Mouse (Mus musculus) liver, adult 2 months (tissue): ENCODE results near the gene Slc12a5. TPM values are rescaled to one million over a fixed set of nuclear protein-coding genes. Genes with fewer than 3 reads are reported as not detected.

Experiments
- DNase-seq: peaks from one replicate; pipeline ENCODE4 v3.0.0-alpha.2; 2011; ENCODE audit warnings: low read depth, low spot score; ENCODE audit errors: extremely low read depth
- H3K27ac ChIP-seq: fragments of 200-500 bp; replicated peaks from 2 replicates; pipeline ENCODE4 v1.5.1; 2012; ENCODE audit warnings: low read depth, mild to moderate bottlenecking, control low read depth, inconsistent platforms, low read length; ENCODE audit not compliant: insufficient read depth
- H3K27me3 ChIP-seq: fragments of 200-500 bp; 2 replicates; pipeline ENCODE4 v1.6.1; 2012; ENCODE audit warnings: mild to moderate bottlenecking, moderate library complexity, low read length, inconsistent platforms; ENCODE audit not compliant: control insufficient read depth, insufficient read depth
- H3K36me3 ChIP-seq: fragments of 200-500 bp; 2 replicates; pipeline ENCODE4 v1.6.1; 2012; ENCODE audit warnings: low read length, inconsistent platforms; ENCODE audit not compliant: control insufficient read depth, insufficient read depth
- H3K4me1 ChIP-seq: fragments of 200-500 bp; 2 replicates; pipeline ENCODE4 v1.6.1; 2011; ENCODE audit warnings: low read length; ENCODE audit not compliant: control insufficient read depth, insufficient read depth
- H3K4me3 ChIP-seq: fragments of 200-500 bp; 2 replicates; pipeline ENCODE4 v1.5.1; 2011; ENCODE audit warnings: low read depth, mild to moderate bottlenecking, control low read depth, low read length, moderate library complexity; ENCODE audit not compliant: insufficient read depth
- H3K79me2 ChIP-seq: fragments of 200-500 bp; 2 replicates; pipeline ENCODE4 v1.6.1; 2012; ENCODE audit warnings: inconsistent platforms, mild to moderate bottlenecking, low read length, moderate library complexity; ENCODE audit not compliant: control insufficient read depth, insufficient read depth
- H3K9ac ChIP-seq: fragments of 200-500 bp; 2 replicates; pipeline ENCODE4 v1.6.1; 2012; ENCODE audit warnings: low read depth, mild to moderate bottlenecking, control low read depth, inconsistent platforms, low read length
- CTCF ChIP-seq: fragments of 200-500 bp; IDR thresholded peaks from 2 replicates; pipeline ENCODE4 v1.5.1; 2011; ENCODE audit warnings: low read depth, low read length, control low read depth
- POLR2A ChIP-seq: fragments of 200-500 bp; IDR thresholded peaks from 2 replicates; pipeline ENCODE4 v1.6.1; 2011; ENCODE audit warnings: low read length, control low read depth; ENCODE audit not compliant: insufficient read depth; ENCODE audit errors: extremely low read depth
- WGBS: fragments of 180-500 bp; shearing (Covaris S2); methylation state at CpG from one replicate; pipeline ENCODE4 v1.1.7; 2018; 5-methylcytosine and 5-hydroxymethylcytosine counted together
- polyA plus RNA-seq: library from polyadenylated mRNA; depleted of rRNA; stranded (reverse); fragments of >200 nt; gene quantifications from 2 replicates; pipeline ENCODE4 v1.2.3, GENCODE M21; 2012; rRNA removed
- total RNA-seq: library from RNA; depleted of rRNA; stranded (reverse); fragments of >200 nt; gene quantifications from 2 replicates; pipeline ENCODE4 v1.2.3, GENCODE M21; 2014; rRNA removed

Gene Slc12a5
- 0.46 and 0.54 TPM in 2 replicates for total RNA-seq
- 0.85 and 1.1 TPM in 2 replicates for polyA plus RNA-seq

DNA sequence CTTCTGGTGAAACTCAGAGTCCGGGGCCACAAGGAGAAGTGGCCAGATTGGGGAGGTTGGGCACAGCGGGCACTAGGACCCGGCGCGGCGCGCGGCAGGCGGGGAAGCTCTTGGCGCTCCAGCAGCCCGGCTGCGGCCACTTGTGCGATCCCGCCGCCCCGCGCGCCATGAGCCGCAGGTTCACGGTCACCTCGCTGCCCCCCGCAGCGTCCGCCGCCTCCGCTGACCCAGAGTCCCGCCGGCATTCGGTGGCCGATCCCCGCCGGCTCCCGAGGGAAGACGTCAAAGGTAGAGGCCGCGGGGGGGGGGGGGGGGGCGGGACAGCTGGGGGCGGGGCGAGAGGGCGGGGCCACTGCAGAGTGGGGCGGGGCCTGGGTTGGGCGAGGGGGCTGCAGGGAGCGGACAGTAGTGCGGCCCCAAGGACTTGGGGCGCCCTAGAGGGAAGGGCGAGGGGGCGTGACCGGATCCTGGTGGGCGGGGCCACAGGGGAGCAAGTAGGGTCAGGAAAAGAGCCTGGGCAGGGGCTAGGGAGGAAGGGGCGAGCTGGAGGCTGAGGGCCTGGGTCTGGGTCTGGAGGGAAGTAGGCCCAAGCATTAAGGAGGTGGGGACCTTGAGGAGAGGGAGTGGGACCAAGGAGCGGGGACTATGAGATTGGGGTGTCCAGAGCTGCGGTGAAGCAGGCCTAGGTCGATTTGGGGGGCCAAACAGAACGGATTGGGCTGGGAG, at the start of gene Slc12a5:
Slc12a5 (plus strand) TSS at position 87 of the 726 bp plus-strand sequence.
- Histone ChIP-seq H3K79me2 (no peaks in the 10 kb centered on the region), H3K4me3 (peak within 1 kb of the TSS; percentile 73), H3K27ac (no peak within 1 kb of the TSS), H3K36me3 (no peaks in the 10 kb centered on the region), H3K27me3 (no peaks in the 10 kb centered on the region), H3K4me1 (no peaks in the 10 kb centered on the region), H3K9ac (peak within 1 kb of the TSS; percentile 76)
- DNase-seq, result peak; percentile 41
- WGBS, result 5% methylated on average over 47 of the region's 54 CpGs
- no peak for TF ChIP-seq CTCF
- no peak for TF ChIP-seq POLR2A

DNA sequence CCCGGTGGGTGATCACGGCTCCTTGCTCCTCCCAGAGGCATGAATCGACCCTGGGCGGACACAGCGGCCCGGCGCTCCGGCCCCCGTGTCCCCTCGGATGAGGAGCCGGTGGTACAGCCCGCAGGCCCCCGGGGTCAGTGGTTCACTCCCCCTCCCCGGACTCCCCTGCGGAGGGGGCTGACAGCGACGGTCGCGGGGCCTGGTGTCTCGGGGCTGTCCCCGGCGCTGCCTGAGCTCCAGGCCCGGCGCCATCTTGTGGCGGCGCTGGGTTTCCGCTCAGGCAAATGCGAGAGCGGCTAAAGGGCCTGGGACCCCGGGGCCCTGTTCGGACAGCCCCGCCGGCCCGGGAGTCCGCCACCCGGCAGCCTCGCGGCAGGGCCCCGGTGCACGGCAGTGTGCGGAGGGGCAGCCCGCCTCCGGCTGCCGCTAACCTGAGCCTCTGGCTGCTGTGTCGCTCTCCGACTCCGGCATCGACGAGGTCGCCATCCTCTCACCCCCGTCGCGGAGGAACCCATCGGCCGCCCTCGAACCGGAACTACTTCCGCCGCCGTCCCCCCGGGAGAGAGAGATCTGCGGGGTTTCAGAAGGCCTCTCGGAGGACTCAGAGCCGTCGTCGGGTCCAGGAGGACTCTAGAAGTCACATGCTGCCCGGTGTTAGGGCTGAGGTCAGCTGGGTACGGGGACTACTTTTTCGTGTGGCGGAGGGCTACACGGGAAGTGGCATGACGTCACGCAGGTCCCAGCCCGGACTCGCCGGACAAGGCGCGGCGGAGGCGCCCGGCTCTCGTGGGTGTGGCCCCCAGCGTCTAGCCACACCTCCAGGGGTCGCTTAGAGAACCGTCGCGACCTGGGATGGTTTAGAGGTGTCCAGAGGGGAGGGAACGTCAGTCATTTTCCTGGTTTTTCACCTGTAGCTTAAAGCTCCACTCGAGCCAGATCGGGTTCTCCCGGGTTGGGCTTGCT, 49.2 kb upstream of the Slc12a5 start, which contains the start of gene Zfp335:
Zfp335 (minus strand) TSS at position 672 of the 963 bp plus-strand sequence.
- Histone ChIP-seq H3K36me3 (peaks cover 18% of the 10 kb centered on the region), H3K9ac (peak within 1 kb of the TSS; percentile 94), H3K79me2 (peaks cover 5% of the 10 kb centered on the region; the same call in 1 of the 2 replicates), H3K27me3 (no peaks in the 10 kb centered on the region), H3K4me1 (peaks cover 12% of the 10 kb centered on the region), H3K4me3 (peak within 1 kb of the TSS; percentile 74), H3K27ac (peak within 1 kb of the TSS; percentile 97)
- WGBS, result under 1% methylated on average over 91 of the region's 91 CpGs
- TF ChIP-seq POLR2A (peak; percentile 43; the same call in 1 of the 2 replicates), CTCF (0 out of 2 replicates have a peak, but pooled peaks have one; percentile 13)
- peak; percentile 75 for DNase-seq

DNA sequence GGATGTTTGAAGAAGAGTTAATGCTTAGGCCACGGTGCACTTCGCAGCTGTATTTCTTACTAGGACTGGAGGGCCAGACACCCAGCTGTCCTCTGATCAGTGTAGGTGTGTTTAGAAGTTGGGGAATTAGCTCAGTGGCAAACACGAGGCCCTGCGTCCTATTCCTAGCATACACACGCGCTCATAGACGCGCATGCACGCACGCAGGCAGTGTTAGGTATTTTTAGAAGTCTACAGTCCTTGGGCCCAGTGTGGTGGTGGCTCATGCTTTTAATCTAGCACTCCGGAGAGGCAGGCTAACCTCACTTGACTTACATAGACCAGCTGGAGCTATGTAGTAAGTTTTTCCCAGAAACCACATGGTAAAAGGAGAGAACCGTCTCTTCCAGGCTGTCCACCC, 48.5 kb upstream of the Slc12a5 start:
- Histone ChIP-seq H3K9ac (peak overlapping the region; percentile 63), H3K79me2 (peaks cover 5% of the 10 kb centered on the region; the same call in 1 of the 2 replicates), H3K4me3 (peak overlapping the region; percentile 74), H3K4me1 (peaks cover 12% of the 10 kb centered on the region), H3K36me3 (peaks cover 11% of the 10 kb centered on the region; the same call in 1 of the 2 replicates), H3K27me3 (no peaks in the 10 kb centered on the region), H3K27ac (peak overlapping the region; percentile 97)
- DNase-seq, result no peak
- 1% methylated on average over 12 of the region's 12 CpGs for WGBS
- TF ChIP-seq CTCF (no peak), POLR2A (no peak)

DNA sequence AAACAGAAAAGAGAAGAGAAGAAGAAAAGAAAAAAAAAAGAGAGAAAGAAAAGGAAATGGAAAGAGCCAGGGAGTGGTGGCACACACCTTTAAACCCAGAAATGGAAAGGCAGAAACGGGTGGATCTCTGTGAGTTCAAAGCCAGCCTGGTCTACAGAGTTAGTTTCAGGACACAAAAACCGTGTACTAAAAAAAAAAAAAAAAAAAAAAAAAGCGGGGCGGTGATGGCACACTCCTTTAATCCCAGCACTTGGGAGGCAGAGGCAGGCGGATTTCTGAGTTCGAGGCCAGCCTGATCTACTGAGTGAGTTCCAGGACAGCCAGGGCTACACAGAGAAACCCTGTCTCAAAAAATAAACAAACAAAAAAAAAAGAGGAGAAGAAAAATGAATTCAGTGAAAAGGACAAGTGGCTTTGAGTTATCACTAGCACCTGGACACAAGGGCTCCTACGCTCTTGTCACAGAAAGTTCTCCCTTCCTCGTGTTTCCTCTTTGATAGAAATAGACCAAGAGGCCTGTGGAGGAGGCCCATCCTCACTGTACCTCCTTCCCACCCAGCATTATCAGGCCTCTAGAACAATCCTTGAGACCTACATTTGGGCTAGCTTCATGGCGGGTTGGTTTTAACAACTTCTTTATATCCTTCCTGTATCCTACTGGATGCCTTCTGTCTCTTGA, 47.7 kb upstream of the Slc12a5 start:
- H3K9ac ChIP-seq, result no peak overlapping the region
- H3K27me3 ChIP-seq, result no peaks in the 10 kb centered on the region
- 0 out of 2 replicates have a peak overlapping the region, but pooled peaks have one; percentile 30 for H3K27ac ChIP-seq
- no peak for DNase-seq
- peaks cover 5% of the 10 kb centered on the region; the same call in 1 of the 2 replicates for H3K79me2 ChIP-seq
- no peak overlapping the region for H3K4me3 ChIP-seq
- H3K4me1 ChIP-seq, result peaks cover 12% of the 10 kb centered on the region
- TF ChIP-seq CTCF (no peak), POLR2A (no peak)
- peaks cover 9% of the 10 kb centered on the region; the same call in 1 of the 2 replicates for H3K36me3 ChIP-seq
- 91% methylated on average over 9 of the region's 9 CpGs for WGBS

DNA sequence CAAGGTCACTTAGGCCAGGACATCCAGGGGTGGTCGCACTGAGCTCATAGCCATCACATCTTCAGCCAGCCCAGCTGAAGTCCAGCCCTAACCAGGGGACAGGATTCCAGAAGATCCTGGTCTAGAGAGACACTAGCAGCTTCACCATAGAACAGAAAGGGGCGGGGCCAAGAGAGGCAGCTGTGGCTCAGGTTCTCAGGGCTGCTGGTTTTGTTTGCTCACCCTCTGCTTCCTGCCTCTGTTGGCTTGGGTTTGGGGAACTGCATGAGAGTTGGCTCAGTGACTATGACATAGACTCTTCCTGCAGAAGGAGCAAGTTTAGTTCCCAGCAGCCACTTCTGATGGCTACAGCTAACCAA, 47.2 kb upstream of the Slc12a5 start:
- 0 out of 2 replicates have a peak overlapping the region, but pooled peaks have one; percentile 30 for H3K27ac ChIP-seq
- peaks cover 12% of the 10 kb centered on the region for H3K4me1 ChIP-seq
- DNase-seq, result peak; percentile 58
- peaks cover 6% of the 10 kb centered on the region; the same call in 1 of the 2 replicates for H3K36me3 ChIP-seq
- no peak overlapping the region for H3K9ac ChIP-seq
- no peak overlapping the region for H3K4me3 ChIP-seq
- WGBS, result 50% methylated on average over 2 of the region's 2 CpGs
- no peak for TF ChIP-seq POLR2A
- TF ChIP-seq CTCF, result no peak
- peaks cover 5% of the 10 kb centered on the region; the same call in 1 of the 2 replicates for H3K79me2 ChIP-seq
- H3K27me3 ChIP-seq, result no peaks in the 10 kb centered on the region
